Mouse (Mus musculus): Measurements from ENCODE around the gene Cd9. TPM values are rescaled to one million over a fixed set of nuclear protein-coding genes. Genes with fewer than 3 reads are reported as not detected.

Gene Cd9
- polyA plus RNA-seq, 1 experiment = 68.0 TPM

GRCm38 (mm10) chr6:125533104-125533650 lies 38.6 kb upstream of the Cd9 start:
- 94% methylated on average over 11 of the region's 11 CpGs for WGBS
- no peaks in the 10 kb centered on the region for H3K4me1 ChIP-seq (ENCODE audit: control insufficient read depth, insufficient read depth, insufficient read length)

GRCm38 (mm10) chr6:125529479-125529878 lies 34.9 kb upstream of the Cd9 start:
- no peak overlapping the region for H3K4me3 ChIP-seq (ENCODE audit: extremely low read depth, insufficient read depth, insufficient read length)
- peaks cover 3% of the 10 kb centered on the region; the same call in 1 of the 2 replicates for H3K4me1 ChIP-seq (ENCODE audit: control insufficient read depth, insufficient read depth, insufficient read length)
- no peak for DNase-seq (ENCODE audit: low read depth in 1 of 2, low spot score in 2 of 2)
- no peaks in the 10 kb centered on the region for H3K36me3 ChIP-seq (ENCODE audit: control insufficient read depth, insufficient read depth, low read length)
- H3K27me3 ChIP-seq (ENCODE audit: control insufficient read depth, insufficient read depth, low read length) = no peaks in the 10 kb centered on the region
- TF ChIP-seq CTCF (IDR thresholded peaks at IDR 0.05; ENCODE audit: extremely low read depth, insufficient read depth, insufficient read length, insufficient replicate concordance) (no peak), POLR2A (IDR thresholded peaks at IDR 0.05; ENCODE audit: low read depth, low read length) (no peak)
- WGBS = 89% methylated on average over 5 of the region's 5 CpGs
- no peak overlapping the region for H3K27ac ChIP-seq (ENCODE audit: insufficient read depth, low read length)

More at GRCm38 (mm10) chr6:125533104-125533650, 38.6 kb upstream of the Cd9 start:
- Histone ChIP-seq H3K27ac (ENCODE audit: insufficient read depth, low read length) (no peak overlapping the region), H3K36me3 (ENCODE audit: control insufficient read depth, insufficient read depth, low read length) (no peaks in the 10 kb centered on the region), H3K27me3 (ENCODE audit: control insufficient read depth, insufficient read depth, low read length) (no peaks in the 10 kb centered on the region), H3K4me3 (ENCODE audit: extremely low read depth, insufficient read depth, insufficient read length) (no peak overlapping the region)
- no peak for TF ChIP-seq CTCF (IDR thresholded peaks at IDR 0.05; ENCODE audit: extremely low read depth, insufficient read depth, insufficient read length, insufficient replicate concordance)
- TF ChIP-seq POLR2A (IDR thresholded peaks at IDR 0.05; ENCODE audit: low read depth, low read length) = no peak
- DNase-seq (ENCODE audit: low read depth in 1 of 2, low spot score in 2 of 2) = no peak

GRCm38 (mm10) chr6:125528614-125529200 lies 34.1 kb upstream of the Cd9 start:
- no peak overlapping the region for H3K4me3 ChIP-seq (ENCODE audit: extremely low read depth, insufficient read depth, insufficient read length)
- 84% methylated on average over 9 of the region's 9 CpGs for whole genome bisulfite sequencing
- H3K27me3 ChIP-seq (ENCODE audit: control insufficient read depth, insufficient read depth, low read length) = no peaks in the 10 kb centered on the region
- no peaks in the 10 kb centered on the region for H3K36me3 ChIP-seq (ENCODE audit: control insufficient read depth, insufficient read depth, low read length)
- H3K27ac ChIP-seq (ENCODE audit: insufficient read depth, low read length) = no peak overlapping the region
- no peak for DNase-seq (ENCODE audit: low read depth in 1 of 2, low spot score in 2 of 2)
- peaks cover 9% of the 10 kb centered on the region; the same call in 1 of the 2 replicates for H3K4me1 ChIP-seq (ENCODE audit: control insufficient read depth, insufficient read depth, insufficient read length)
- no peak for TF ChIP-seq POLR2A (IDR thresholded peaks at IDR 0.05; ENCODE audit: low read depth, low read length)
- no peak for TF ChIP-seq CTCF (IDR thresholded peaks at IDR 0.05; ENCODE audit: extremely low read depth, insufficient read depth, insufficient read length, insufficient replicate concordance)

GRCm38 (mm10) chr6:125526066-125526465 lies 31.5 kb upstream of the Cd9 start:
- no peaks in the 10 kb centered on the region for H3K27me3 ChIP-seq (ENCODE audit: control insufficient read depth, insufficient read depth, low read length)
- no peak for TF ChIP-seq POLR2A (IDR thresholded peaks at IDR 0.05; ENCODE audit: low read depth, low read length)
- H3K27ac ChIP-seq (ENCODE audit: insufficient read depth, low read length) = no peak overlapping the region
- 57% methylated on average over 3 of the region's 3 CpGs for WGBS
- DNase-seq (ENCODE audit: low read depth in 1 of 2, low spot score in 2 of 2) = no peak
- no peak overlapping the region for H3K4me3 ChIP-seq (ENCODE audit: extremely low read depth, insufficient read depth, insufficient read length)
- H3K4me1 ChIP-seq (ENCODE audit: control insufficient read depth, insufficient read depth, insufficient read length) = peaks cover 9% of the 10 kb centered on the region; the same call in 1 of the 2 replicates
- H3K36me3 ChIP-seq (ENCODE audit: control insufficient read depth, insufficient read depth, low read length) = no peaks in the 10 kb centered on the region

GRCm38 (mm10) chr6:125524027-125524426 lies 29.4 kb upstream of the Cd9 start:
- Histone ChIP-seq H3K27ac (ENCODE audit: insufficient read depth, low read length) (no peak overlapping the region), H3K36me3 (ENCODE audit: control insufficient read depth, insufficient read depth, low read length) (no peaks in the 10 kb centered on the region), H3K27me3 (ENCODE audit: control insufficient read depth, insufficient read depth, low read length) (no peaks in the 10 kb centered on the region), H3K4me3 (ENCODE audit: extremely low read depth, insufficient read depth, insufficient read length) (no peak overlapping the region), H3K4me1 (ENCODE audit: control insufficient read depth, insufficient read depth, insufficient read length) (peaks cover 9% of the 10 kb centered on the region; the same call in 1 of the 2 replicates)
- DNase-seq (ENCODE audit: low read depth in 1 of 2, low spot score in 2 of 2) = peak; percentile 16 to 26
- WGBS = 21% methylated on average over 6 of the region's 6 CpGs
- TF ChIP-seq POLR2A (IDR thresholded peaks at IDR 0.05; ENCODE audit: low read depth, low read length) (no peak), CTCF (IDR thresholded peaks at IDR 0.05; ENCODE audit: extremely low read depth, insufficient read depth, insufficient read length, insufficient replicate concordance) (no peak)

- Histone ChIP-seq H3K36me3 (ENCODE audit: control insufficient read depth, insufficient read depth, low read length) (no peaks in the 10 kb centered on the region), H3K4me1 (ENCODE audit: control insufficient read depth, insufficient read depth, insufficient read length) (peaks cover 9% of the 10 kb centered on the region; the same call in 1 of the 2 replicates), H3K4me3 (ENCODE audit: extremely low read depth, insufficient read depth, insufficient read length) (no peak overlapping the region), H3K27me3 (ENCODE audit: control insufficient read depth, insufficient read depth, low read length) (no peaks in the 10 kb centered on the region), H3K27ac (ENCODE audit: insufficient read depth, low read length) (no peak overlapping the region)
- WGBS = 74% methylated on average over 5 of the region's 5 CpGs
- TF ChIP-seq CTCF (IDR thresholded peaks at IDR 0.05; ENCODE audit: extremely low read depth, insufficient read depth, insufficient read length, insufficient replicate concordance) = no peak
- no peak for DNase-seq (ENCODE audit: low read depth in 1 of 2, low spot score in 2 of 2)
Observed at GRCm38 (mm10) chr6:125521558-125522193, 27.1 kb upstream of the Cd9 start.

All from spleen, adult 2 months (tissue).